Mouse (Mus musculus): ENCODE results near the gene Dohh.

Dohh gene

GRCm38 (mm10) chr10:81404082-81404481, 19.9 kb downstream of the Dohh start:
- no peak for DNase-seq (ENCODE audit: low spot score in 2 of 2)

GRCm38 (mm10) chr10:81404720-81405119, 20.5 kb downstream of the Dohh start:
- no peak for DNase-seq (ENCODE audit: low spot score in 2 of 2)

- peak in 1 of 2 experiments; percentile 68 for DNase-seq (ENCODE audit: low spot score in 2 of 2)
These were observed 21.5 kb downstream of the Dohh start for GRCm38 (mm10) chr10:81405588-81406201.

- no peak for DNase-seq (ENCODE audit: low spot score in 2 of 2)
These were observed 22.5 kb downstream of the Dohh start for GRCm38 (mm10) chr10:81406504-81407440.

- peak; percentile 81 to 86 for DNase-seq (ENCODE audit: low spot score in 2 of 2)
These were observed 23.6 kb downstream of the Dohh start for GRCm38 (mm10) chr10:81407539-81408423.

- DNase-seq (ENCODE audit: low spot score in 2 of 2) = no peak
These were observed 24.1 kb downstream of the Dohh start for GRCm38 (mm10) chr10:81408424-81408729.

- peak in 1 of 2 experiments; percentile 58 for DNase-seq (ENCODE audit: low spot score in 2 of 2)
These were observed 24.7 kb downstream of the Dohh start for GRCm38 (mm10) chr10:81408871-81409291.

- no peak for DNase-seq (ENCODE audit: low spot score in 2 of 2)
These were observed 25.1 kb downstream of the Dohh start for GRCm38 (mm10) chr10:81409330-81409729.

- DNase-seq (ENCODE audit: low spot score in 2 of 2) = no peak
These were observed 26.1 kb downstream of the Dohh start for GRCm38 (mm10) chr10:81410350-81410749.

GRCm38 (mm10) chr10:81410981-81411380, 26.8 kb downstream of the Dohh start:
- no peak for DNase-seq (ENCODE audit: low spot score in 2 of 2)

- peak; percentile 46 to 68 for DNase-seq (ENCODE audit: low spot score in 2 of 2)
These were observed 27.5 kb downstream of the Dohh start for GRCm38 (mm10) chr10:81411471-81412400.

GRCm38 (mm10) chr10:81412586-81413309, 28.5 kb downstream of the Dohh start:
- DNase-seq (ENCODE audit: low spot score in 2 of 2) = no peak

GRCm38 (mm10) chr10:81413310-81414261, 29.4 kb downstream of the Dohh start:
- DNase-seq (ENCODE audit: low spot score in 2 of 2) = peak; percentile 77 to 79

GRCm38 (mm10) chr10:81414682-81415081, 30.5 kb downstream of the Dohh start:
- no peak for DNase-seq (ENCODE audit: low spot score in 2 of 2)

GRCm38 (mm10) chr10:81415146-81415545, 30.9 kb downstream of the Dohh start:
- no peak for DNase-seq (ENCODE audit: low spot score in 2 of 2)

GRCm38 (mm10) chr10:81415549-81416310, 31.5 kb downstream of the Dohh start:
- no peak for DNase-seq (ENCODE audit: low spot score in 2 of 2)

GRCm38 (mm10) chr10:81416581-81417226, 32.5 kb downstream of the Dohh start:
- DNase-seq (ENCODE audit: low spot score in 2 of 2) = peak; percentile 80 to 85

All from right cerebral cortex, adult 2 months (tissue).